Mouse (Mus musculus) kidney, postnatal 25 days (tissue): ENCODE data around the gene Gripap1.
A peak's percentile ranks its signal among the peaks of the same experiment; 100 is the strongest.
"Not testable (repeated sequence)": the region's sequence is repeated elsewhere in the genome, so short reads cannot be mapped to it uniquely, and the experiment has no call there.

Experiments used
- DNase-seq, 2 experiments: peaks; one replicate each; pipeline ENCODE4 v3.0.0; 2021; ENCODE audit warnings: mixed read lengths in 2 of 2

Gripap1 gene

DNA sequence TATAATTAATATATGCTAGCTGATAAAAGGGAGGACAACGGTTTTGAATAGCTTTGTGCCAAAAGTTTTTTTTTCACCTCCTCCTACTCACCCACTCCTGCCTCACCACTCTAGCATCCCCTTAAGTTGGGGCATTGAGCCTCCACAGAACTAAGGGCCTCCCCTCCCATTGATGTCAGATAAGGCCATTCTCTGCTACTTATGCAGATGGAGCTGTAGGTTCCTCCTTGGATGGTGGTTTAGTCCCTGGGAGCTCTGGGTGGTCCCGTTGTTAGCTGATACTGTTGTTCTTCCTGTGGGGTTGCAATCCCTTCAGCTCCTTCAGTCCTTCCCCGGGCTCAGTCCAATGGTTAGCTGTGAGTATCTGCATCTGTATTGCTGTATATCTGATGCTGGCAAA is 10.3 kb upstream of the Gripap1 start:
- no peak for DNase-seq

DNA sequence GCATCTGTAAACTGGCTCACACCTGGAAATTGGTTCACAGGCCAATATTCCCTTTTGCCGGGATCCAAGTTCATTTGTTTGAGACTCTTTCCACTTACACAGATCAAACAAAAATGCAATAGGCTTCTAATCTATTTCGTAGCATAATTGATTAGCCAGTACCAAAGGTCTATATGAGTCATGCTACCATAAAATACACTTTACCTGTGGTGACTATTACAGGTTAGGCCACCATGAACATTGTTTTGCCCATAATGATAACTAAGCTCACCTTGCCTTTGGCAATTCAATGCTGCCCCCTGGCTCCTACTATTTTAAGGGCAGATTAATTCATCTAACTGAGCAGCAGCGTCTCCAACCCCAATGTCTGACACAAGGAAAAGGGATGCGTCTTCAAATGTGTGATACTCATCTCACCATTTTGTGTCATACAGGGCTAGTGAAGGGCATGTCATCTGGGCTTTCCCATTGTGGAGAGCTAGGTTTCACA is 6.9 kb upstream of the Gripap1 start:
- DNase-seq = no peak

DNA sequence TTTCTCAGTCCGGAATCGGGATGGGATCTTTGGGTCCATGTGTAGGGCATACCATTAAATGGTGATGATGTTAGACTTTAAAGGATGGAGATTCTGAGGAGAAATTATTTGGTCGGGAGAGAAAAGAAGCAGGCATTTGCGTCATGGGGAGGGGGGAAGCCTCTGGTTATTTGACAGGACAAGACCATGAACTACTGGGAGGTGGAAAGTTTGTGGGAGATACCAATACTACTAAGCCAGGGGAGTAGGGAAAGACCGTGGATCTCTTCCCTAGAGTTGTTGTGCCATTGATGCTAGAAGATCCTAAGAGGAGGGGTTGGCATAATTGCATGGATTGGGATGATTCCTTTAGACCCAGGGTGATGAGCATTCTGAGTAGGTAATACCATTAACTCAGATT is 744 bp downstream of the Gripap1 start:
- DNase-seq = no peak

DNA sequence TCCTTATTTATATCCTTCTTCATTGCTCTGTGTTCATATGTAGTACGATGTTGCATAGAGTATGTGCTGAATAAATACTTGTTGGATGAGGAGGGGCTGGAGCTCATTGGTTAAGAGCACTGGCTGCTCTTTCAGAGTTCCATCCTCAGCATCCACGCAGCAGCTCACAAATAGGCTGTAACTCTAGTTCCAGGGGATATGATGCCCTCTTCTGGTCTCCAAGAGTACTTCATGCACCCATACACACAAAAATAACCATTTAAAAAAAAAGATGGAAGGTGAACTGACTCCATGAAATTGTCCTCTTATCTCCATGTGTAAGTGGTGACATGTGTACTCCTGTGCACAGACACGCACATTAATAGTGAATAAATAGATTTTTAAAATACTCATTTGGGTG is 3.8 kb downstream of the Gripap1 start:
- DNase-seq = peak in 1 of 2 experiments; percentile 9

DNA sequence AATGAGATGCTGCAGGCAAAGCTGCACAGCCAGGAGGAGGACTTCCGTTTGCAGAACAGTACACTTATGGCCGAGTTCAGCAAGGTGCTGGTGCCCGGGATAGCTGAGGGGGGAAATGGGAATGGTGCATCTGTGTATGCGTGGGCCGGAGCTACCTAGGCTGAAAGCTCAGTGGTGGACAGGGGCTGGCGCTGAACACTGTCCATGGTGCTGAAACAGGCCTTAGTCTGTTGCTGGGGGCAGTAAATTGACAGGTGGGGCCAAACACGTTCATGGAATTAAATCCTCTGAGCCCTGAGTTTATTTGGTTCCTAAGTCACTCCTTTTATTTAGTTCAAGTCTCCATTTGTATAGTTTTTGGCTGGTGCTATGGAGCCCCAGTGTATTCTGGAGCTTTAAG is 5.5 kb downstream of the Gripap1 start:
- DNase-seq = peak; percentile 56 to 58

DNA sequence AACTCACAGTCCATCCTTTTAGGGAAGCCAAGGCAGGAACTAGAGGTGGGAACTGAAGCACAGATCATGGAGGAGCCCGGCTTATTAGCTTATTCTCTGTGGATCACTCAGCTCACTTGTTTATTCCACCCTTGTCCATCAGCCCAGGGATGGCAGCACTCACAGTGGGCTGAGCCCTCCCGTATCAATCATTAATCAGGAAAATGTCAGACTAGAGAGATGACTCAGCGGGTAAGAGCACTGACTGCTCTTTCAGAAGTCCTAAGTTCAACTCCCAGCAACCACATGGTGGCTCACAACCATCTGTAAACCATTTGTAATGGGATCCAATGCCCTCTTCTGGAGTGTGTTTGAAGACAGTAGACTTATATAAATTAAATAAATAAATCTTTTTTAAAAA is 7.8 kb downstream of the Gripap1 start:
- DNase-seq = peak; percentile 28 to 60

DNA sequence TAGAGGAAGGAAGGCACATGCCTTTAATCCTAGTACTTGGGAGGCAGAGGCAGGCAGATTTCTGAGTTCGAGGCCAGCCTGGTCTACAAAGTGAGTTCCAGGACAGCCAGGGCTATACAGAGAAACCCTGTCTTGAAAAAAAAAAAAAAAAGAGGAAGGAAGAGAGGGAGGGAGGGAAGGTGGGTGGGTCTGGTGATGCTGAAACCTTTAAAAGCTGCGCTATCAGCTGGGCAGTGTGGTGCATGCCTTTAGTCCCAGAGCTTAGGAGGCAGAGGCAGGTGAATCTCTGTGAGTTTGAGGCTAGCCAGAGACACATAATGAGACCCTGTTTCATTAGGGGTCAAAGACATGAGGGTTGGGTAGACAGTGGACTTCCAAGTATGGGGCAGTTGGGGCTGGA is 12.6 kb downstream of the Gripap1 start:
- not testable (repeated sequence) for DNase-seq

DNA sequence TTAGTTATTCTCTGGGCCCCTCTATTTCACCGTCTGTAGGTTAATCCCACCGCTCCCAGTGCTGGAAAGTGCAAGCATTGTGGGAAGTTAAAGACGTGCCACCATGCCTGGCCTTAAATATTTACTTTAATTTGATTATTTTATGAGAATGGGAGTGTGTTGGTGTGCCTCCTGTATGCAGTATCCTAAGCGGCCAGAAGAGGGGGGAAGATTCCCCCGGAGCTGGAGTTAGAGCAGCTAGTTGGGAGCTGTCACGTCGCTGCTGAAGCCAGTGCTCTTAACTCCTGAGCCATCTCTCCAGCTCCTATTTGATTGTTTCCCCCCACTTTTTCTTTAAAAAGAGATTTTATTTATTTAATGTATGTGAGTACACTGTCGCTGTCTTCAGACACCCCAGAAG is 25.5 kb downstream of the Gripap1 start:
- DNase-seq = peak in 1 of 2 experiments; percentile 36

DNA sequence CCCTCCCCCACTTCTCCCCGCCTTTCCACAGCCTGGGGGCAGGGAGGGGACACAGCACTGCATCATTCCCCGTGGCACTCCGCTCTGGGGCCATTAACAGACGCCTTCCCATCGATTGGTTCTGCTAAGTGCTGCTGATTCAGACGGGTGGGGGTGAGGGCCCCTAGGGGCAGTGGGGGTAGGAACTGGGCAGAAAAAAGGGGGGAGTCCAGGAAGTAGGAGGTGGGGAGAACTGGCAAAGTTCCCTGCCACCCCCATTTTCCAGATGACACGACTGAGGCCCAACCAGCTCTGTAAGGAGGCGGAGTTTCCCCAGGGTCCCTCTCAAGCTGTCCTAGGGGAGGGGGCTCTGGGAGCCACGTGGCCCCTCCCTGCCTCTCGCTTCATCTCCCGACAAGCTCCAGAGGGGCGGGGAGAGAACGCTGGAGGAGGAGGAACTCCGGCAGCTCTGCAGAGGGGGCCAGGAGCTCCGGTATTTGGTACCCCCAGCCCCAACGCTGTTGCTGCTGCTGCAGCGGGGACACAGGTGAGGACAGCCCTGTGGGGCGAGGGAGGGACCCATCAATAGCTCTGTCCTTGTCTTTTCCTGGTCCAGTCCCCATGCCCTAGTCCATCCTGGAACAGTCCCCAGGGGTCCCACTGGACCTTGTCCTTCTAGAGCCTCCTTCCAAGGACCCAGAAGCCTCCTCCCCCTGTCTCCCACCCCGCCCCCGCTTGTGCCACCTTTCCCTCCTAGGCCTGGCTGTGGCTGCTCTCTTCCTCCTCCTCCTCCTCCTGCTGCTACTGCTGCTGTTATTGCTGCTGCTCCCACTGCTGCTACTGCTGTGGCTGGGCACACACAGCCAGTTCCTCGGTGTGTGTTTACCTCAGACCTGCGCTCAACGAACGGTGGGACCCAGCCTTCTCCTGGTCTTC is 32.6 kb downstream of the Gripap1 start, which contains the start of gene Kcnd1:
TSS of gene Kcnd1 (plus strand) at position 425 of the 915 bp plus-strand sequence.
- DNase-seq = peak; percentile 5 to 33

DNA sequence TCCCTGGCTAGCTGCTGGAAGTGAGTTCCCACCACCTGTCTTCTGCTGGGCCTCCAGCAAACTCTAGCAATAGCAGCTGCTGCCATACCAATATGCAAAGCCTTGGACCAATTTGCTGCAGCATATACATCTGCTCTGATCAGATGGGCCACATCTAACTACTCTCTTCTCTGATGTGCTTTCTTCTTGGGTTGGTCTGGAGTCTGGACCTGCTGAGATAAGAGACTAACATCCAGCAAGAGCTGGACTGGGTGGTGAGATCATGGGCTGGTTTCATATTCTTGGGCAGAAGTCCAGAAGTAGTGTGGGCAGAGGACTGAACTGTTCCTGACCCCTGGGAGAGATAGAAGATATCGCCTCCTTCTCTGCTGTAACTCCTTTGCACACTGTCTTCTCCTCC is 47.6 kb downstream of the Gripap1 start:
- DNase-seq = no peak

DNA sequence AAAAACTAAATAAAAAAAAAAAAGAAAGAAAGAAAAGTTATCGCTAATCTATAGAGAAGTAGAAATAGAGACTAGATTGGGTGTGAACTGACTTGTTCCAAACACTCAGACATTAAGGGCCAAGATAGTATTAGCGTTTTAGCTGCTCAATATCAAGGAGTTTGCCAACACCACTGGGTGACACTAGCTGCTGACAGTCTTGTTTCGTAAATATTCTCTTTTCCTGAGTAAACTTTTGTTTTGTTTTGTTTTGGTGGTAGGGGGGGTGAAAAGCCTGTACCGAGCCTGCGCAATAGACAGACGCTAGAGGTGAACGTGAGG is 51.2 kb downstream of the Gripap1 start:
- no peak for DNase-seq

DNA sequence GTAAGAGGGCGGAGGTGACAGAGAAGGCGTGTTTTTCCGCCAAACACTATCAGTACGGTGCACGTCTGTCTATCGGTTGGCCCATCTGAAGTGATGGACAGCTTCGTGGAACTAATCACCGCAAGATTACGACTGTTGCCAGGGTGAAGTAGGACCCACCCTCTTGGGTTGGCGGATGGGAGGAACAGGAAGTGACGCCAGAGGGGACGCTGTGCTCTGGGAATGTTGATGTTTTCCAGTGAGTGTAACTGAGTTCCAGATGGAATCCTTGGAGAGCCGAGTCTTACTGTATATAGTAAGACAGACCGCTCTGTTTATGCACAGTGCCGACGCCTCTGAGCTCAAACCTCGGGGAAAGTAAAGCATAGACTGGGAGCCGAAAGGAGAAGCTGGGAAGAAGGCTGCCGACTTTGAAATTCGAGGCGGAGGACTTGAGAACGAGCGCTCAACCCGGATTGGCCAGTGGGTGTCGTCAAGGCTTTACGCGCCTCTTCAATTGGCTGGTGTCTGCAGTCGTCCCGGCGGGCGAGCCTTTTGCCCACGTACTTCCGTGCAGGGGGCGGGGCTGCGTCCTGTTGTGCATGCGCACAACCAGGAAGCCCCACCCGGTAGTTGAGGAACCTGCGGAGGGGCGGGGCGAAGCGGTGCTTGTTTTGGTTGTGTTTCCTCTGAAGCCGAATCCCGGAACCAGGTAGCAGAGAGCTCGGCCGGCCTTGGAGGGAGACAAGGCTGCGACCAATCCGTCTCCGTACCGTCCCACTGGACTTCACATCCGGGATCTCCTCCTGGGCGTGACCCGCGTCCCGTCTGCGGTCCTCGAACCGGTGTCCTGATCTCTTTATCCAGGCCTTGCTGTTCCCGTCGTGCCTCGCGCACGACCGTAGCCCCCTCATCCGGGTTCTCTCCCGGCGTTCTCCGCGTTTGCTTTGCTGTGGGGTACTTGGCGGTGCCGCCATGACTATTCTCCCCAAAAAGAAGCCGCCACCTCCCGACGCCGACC is 51.9 kb downstream of the Gripap1 start, which contains the start of gene Otud5:
TSS of gene Otud5 (plus strand) at position 202 of the 1,000 bp plus-strand sequence.
- DNase-seq = peak; percentile 96 to 98

DNA sequence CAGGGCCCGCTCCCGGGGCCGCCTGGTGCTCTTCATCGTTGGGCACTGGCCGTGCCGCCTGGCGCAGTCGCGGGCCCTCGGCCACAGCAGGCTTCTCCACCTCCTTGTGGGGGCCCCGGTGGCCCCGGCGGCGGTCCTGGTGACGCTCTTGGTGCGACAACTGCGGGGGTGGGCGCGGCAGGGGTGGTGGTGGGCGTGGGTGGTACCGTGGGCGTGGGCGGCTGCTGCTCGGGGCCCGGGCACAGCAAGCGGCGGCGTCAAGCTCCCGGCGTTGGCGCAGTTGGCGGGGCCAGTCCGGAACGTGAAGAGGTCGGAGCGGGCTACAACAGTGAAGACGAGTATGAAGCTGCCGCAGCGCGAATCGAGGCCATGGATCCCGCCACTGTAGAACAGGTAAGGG is 52.8 kb downstream of the Gripap1 start:
- DNase-seq = peak; percentile 2 to 46

DNA sequence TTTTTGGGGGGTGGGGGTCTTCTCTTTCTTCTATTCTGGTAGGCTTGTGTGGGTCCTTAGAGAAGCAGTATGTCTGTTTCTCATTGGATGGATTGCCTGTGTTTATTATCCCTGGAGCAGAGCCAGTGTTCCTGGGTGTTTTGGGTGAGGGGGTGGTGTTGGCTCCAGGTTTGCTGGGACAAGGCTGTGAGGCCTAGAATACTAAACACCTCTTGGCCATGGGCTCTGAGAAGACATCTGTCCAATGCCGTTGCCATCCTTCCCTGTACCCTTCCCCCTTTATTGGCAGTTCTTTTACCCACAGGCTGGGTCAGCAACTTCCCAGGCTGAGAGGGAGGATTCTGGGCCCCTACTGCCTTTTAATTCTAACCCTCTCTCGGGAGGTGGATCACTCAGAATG is 58.3 kb downstream of the Gripap1 start:
- DNase-seq = no peak

DNA sequence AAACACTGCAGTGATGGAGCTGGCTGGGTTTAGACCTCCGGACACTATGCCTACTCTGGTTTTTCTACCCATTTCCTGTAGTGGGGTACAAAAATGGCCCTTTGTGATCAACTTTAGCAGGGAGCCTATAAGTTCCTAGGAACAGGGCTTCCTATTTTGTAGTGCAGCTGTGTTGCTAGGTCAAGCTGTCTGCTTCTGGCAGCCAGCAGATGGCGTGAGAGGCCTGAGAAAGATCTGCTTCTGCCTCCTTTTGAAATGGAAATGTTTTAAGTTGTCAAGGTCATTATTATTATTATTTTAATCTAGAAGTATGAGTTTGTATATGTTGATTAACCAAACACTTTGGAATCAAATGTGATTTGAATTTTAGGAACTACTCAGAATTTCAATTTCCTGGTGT is 65.0 kb downstream of the Gripap1 start:
- DNase-seq = peak; percentile 39 to 46

DNA sequence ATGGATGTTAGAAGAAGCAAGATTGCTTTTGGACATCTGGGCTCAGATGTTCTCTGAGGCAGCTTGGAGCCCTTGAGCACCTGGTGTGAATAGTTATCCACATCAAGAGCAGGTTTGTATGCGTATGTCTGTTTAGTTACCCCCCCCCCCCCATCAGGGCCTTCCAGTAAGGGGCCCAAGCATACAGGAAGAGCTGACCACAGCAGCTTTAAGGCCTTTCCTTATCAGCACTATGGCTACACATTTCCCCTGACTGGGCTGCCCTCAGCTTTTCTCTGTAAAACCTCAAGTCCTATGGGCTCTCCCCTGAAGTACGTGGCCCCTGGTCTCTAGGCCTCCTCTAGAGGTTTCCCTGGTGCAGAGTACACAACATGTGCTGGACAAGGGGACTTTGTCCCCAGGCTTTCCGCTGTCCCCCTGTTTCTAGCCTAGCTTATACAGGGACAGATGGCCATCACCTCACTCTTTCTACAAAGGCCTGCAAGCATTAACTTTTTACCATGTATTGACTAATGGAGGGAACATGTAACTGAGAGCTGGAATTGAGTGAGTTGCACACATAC is 69.7 kb downstream of the Gripap1 start:
- DNase-seq = no peak

DNA sequence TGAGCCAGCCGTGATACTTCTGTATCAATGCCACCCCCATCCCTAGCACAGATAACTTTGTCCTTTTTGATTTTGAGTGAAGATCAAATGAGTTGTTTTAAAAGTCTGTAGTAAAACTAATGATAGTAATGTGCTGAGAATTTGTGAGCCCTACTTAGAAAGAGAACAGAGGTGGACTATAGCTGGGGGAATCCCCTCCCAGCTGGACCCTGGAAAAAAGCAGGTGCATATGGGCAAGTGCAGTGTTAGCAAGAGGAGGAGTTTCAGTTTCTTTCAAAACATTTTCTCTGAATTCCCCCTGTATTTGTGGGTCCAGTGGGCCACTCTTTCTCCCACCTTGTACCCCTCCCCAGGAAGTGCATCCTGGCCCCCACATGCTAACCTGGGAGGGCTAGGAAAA is 73.6 kb downstream of the Gripap1 start:
- no peak for DNase-seq

DNA sequence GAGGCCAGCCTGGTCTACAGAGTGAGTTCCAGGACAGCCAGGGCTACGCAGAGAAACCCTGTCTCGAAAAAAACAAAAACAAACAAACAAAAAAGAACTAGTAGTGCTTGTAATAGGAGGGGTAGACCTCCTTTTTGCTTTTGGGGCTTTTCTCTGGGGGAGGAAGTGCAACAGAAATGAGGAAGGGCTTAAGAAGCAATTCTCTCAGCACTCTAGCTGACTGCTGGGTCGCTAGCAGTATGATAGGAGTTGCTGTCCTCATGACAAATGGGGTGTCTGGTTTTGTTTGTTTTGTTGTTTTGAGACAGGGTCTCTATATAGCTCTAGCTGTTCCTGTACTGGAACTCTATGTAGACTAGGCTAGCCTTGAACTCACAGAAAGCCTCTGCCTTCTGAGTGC is 75.0 kb downstream of the Gripap1 start:
- DNase-seq = no peak

DNA sequence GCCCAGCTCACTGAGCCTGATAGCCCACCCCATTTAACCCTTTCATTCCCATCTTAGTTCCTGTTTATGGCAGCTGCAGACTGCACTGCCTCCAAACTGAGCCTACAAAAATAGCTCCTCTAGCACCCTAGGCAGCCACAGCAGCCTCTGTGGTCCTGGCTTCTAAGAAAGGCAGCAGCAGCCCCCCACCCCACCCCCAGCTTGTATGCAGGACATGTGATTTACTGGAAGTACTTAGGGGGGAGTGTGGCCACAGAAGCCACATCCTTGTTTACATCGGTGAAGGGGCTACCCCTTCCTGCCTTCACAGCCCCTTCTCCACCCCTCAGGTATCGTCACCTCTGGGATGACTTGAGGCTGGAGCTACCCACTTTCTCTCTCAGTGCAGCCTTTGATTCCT is 75.8 kb downstream of the Gripap1 start:
- no peak for DNase-seq

DNA sequence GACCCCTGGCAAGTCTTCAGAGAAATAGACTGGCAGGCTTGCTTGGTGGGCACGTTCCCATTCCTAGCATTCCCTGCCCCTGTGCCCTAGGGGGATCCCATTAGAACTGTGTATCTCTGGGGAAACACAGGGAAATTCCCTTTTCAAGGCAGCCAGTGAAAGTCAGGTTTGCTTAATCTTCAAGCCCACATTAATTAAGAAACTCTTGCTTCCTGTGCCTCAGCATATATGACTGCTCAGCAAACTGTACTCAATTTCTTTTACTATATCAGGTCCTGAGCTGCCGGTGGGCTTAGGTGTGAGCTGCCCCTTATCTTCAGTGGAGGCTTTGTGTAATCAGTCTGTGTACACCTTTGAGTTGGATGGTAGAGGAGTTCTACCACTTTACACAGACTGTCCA is 76.2 kb downstream of the Gripap1 start:
- DNase-seq = no peak

DNA sequence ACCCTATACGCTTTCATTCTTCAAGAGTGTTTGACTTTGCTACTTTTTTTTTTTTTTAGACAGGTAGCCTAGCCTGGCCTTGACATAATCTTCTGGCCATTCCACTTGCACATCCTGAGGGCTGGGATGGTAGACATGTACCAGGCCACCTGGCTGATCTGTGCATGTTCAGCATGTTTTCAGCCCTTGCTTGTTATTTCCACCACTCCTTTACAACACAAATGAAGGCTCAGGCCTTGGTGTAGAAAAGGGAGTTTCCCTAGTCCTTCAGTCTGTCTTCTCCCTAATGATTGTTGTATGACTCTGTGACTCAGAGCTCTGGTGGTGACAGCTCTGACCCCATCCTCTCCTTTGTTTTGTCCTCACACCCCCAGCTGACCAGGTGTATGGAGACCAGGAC is 77.6 kb downstream of the Gripap1 start:
- DNase-seq = no peak

DNA sequence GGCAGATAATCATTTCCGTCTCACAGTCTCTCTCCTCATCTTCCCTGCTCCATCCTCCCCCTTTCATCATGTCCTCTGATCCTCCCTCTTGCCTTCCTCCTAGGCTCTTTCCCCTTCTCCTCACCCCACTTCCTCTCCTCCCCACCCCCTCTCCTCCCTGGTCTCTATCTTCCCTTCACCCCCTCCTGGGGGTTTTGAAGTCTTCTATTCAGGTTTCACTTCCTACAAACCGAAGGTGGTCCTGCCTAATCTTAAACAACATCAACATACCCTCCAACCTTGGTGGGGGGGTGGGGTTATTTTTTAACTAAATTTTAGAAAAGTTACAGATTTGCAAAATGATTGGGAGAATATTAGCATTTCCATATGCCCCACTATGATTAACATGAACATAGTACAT is 78.9 kb downstream of the Gripap1 start:
- DNase-seq = no peak

DNA sequence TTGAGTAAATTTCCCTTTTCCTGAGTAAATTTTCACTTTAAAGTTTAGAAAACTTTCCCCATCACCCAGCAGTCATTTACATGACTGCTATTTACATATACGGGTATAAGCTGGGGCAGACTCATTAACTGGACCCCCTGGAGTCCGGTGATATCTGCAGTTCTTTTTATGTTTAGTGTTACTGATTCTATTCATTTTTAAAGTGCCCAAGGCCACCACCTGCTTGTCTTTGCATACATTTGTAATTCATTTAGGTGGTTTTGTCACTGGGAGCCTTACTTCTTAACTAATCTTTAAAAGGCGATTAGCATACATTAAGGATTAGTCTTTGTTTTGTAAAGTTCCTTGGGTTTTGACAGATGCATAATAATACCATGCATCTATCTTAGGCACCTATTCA is 80.3 kb downstream of the Gripap1 start:
- DNase-seq = no peak
